8 mouse cellular contexts compared by ENCODE assay signal in genomic region chr6:137754857-137755232, GRCm38 (mm10). TPM values are rescaled to one million over a fixed set of nuclear protein-coding genes. Genes with fewer than 3 reads are reported as not detected.
A peak's percentile ranks its signal among the peaks of the same experiment; 100 is the strongest.
DNase-seq lines count a peak whose midpoint lies in the region; ATAC-seq and TF ChIP-seq lines count a peak whose summit lies in the region.

No protein-coding gene starts in this region.

- 5% methylated on average over 8 of the region's 8 CpGs for WGBS in forebrain, embryonic 11.5 days
- 3% methylated on average over 8 of the region's 8 CpGs for WGBS in limb, embryonic 13.5 days
- WGBS in small intestine, adult 2 months = under 1% methylated on average over 8 of the region's 8 CpGs

- H3K4me1 ChIP-seq in megakaryocyte, embryonic 14.5 days = peaks cover 35% of the 10 kb centered on the region
- 0 out of 2 replicates have a peak, but pooled peaks cover 5% of the 10 kb centered on the region for H3K4me1 ChIP-seq in forebrain, embryonic 11.5 days (replicated peaks; ENCODE audit: control insufficient read depth, insufficient read depth, low read length)
- H3K4me1 ChIP-seq in limb, embryonic 13.5 days = peaks cover 9% of the 10 kb centered on the region
- peaks cover 15% of the 10 kb centered on the region for H3K4me1 ChIP-seq in small intestine, adult 2 months (ENCODE audit: control insufficient read depth, insufficient read depth, insufficient read length, low read length)

- peak overlapping the region; percentile 57 for H3K4me2 ChIP-seq in forebrain, embryonic 11.5 days (ENCODE audit: low read depth, low read length, severe bottlenecking)
- H3K4me2 ChIP-seq in limb, embryonic 13.5 days (replicated peaks) = peak overlapping the region; percentile 77

- H3K27ac ChIP-seq in forebrain, embryonic 11.5 days (ENCODE audit: low read depth, low read length) = no peak overlapping the region
- H3K27ac ChIP-seq in limb, embryonic 13.5 days = no peak overlapping the region
- H3K27ac ChIP-seq in small intestine, adult 2 months (ENCODE audit: insufficient read depth, low read depth, low read length) = peak overlapping the region; percentile 55

- peak overlapping the region; percentile 97 for H3K4me3 ChIP-seq in megakaryocyte, embryonic 14.5 days (replicated peaks)
- peak overlapping the region; percentile 57 for H3K4me3 ChIP-seq in forebrain, embryonic 11.5 days (ENCODE audit: low read depth, low read length)
- peak overlapping the region; percentile 72 for H3K4me3 ChIP-seq in limb, embryonic 13.5 days
- H3K4me3 ChIP-seq in small intestine, adult 2 months (ENCODE audit: low read depth, low read length) = peak overlapping the region; percentile 71

- H3K9me3 ChIP-seq in megakaryocyte, embryonic 14.5 days = no peaks in the 10 kb centered on the region
- no peaks in the 10 kb centered on the region for H3K9me3 ChIP-seq in forebrain, embryonic 11.5 days (ENCODE audit: control insufficient read depth, low read length)
- no peaks in the 10 kb centered on the region for H3K9me3 ChIP-seq in limb, embryonic 13.5 days

- H3K27me3 ChIP-seq in megakaryocyte, embryonic 14.5 days (replicated peaks) = no peaks in the 10 kb centered on the region
- H3K27me3 ChIP-seq in forebrain, embryonic 11.5 days (ENCODE audit: control insufficient read depth, insufficient read depth, low read length) = no peaks in the 10 kb centered on the region
- H3K27me3 ChIP-seq in limb, embryonic 13.5 days = no peaks in the 10 kb centered on the region
- no peaks in the 10 kb centered on the region for H3K27me3 ChIP-seq in small intestine, adult 2 months (ENCODE audit: control insufficient read depth, insufficient read depth, low read length)

- no peak for TF ChIP-seq CTCF in small intestine, adult 2 months (IDR thresholded peaks at IDR 0.05; ENCODE audit: extremely low read depth, insufficient read length, insufficient replicate concordance, low read depth, low read length)

- peak overlapping the region; percentile 61; the same call in 1 of the 2 replicates for H3K9ac ChIP-seq in forebrain, embryonic 11.5 days (ENCODE audit: low read length)
- peak overlapping the region; percentile 74 for H3K9ac ChIP-seq in limb, embryonic 13.5 days

- no peak for ATAC-seq in megakaryocyte, adult 5-6 weeks (ENCODE audit: poor library complexity, severe bottlenecking)
- no peak for ATAC-seq in forebrain, embryonic 11.5 days (replicated peaks; ENCODE audit: low FRiP score)
- no peak for ATAC-seq in limb, embryonic 13.5 days (ENCODE audit: low FRiP score, low read depth)

- DNase-seq in forebrain, embryonic 11.5 days (ENCODE audit: low spot score) = no peak
- DNase-seq in retina, postnatal 1 day = no peak
- no peak for DNase-seq in cerebellum, adult 18-20 months
- DNase-seq in urinary bladder, postnatal 4 days (ENCODE audit: low spot score in 2 of 2) = no peak

- TF ChIP-seq POLR2A in small intestine, adult 2 months (IDR thresholded peaks at IDR 0.05; ENCODE audit: low read depth, low read length) = no peak

- H3K36me3 ChIP-seq in megakaryocyte, embryonic 14.5 days (replicated peaks; ENCODE audit: low read length) = peaks cover 32% of the 10 kb centered on the region
- peaks cover 3% of the 10 kb centered on the region; the same call in 1 of the 2 replicates for H3K36me3 ChIP-seq in forebrain, embryonic 11.5 days (ENCODE audit: control insufficient read depth, insufficient read depth, low read length)
- peaks cover 22% of the 10 kb centered on the region for H3K36me3 ChIP-seq in limb, embryonic 13.5 days
- peaks cover 6% of the 10 kb centered on the region for H3K36me3 ChIP-seq in small intestine, adult 2 months (ENCODE audit: control insufficient read depth, insufficient read depth, low read length)

RNA-seq across cellular contexts. Expression of gene Dera, which starts 0.5 kb away (rescaled TPM):
- polyA plus RNA-seq in megakaryocyte, embryonic 14.5 days (2012; ENCODE audit: insufficient read depth, low replicate concordance) = 10.2 and 41.1 TPM in 2 replicates
- 43.3 and 45.3 TPM in 2 replicates for total RNA-seq in megakaryocyte, adult 5-6 weeks (2015)
- total RNA-seq in megakaryocyte, adult 5-6 weeks (2017) = 50.6 and 53.0 TPM in 2 replicates
- 44.5 and 46.4 TPM in 2 replicates for polyA plus RNA-seq in forebrain, embryonic 11.5 days (2014; fragmentation: Nextera tagmentation; extraction: Ambion mirVana)
- polyA plus RNA-seq in limb, embryonic 13.5 days (2015; fragmentation: Nextera tagmentation; extraction: Ambion mirVana) = 49.0 and 50.9 TPM in 2 replicates
- polyA plus RNA-seq in small intestine, adult 2 months (2012; rRNA removed) = 11.8 and 23.9 TPM in 2 replicates

RNA-seq across cellular contexts. Expression of gene Strap, which starts 20.0 kb away (rescaled TPM):
- 13.1 and 27.2 TPM in 2 replicates for polyA plus RNA-seq in megakaryocyte, embryonic 14.5 days (2012; ENCODE audit: insufficient read depth, low replicate concordance)
- total RNA-seq in megakaryocyte, adult 5-6 weeks (2015) = 105 and 110 TPM in 2 replicates
- 90.4 and 90.8 TPM in 2 replicates for total RNA-seq in megakaryocyte, adult 5-6 weeks (2017)
- 235 and 245 TPM in 2 replicates for polyA plus RNA-seq in forebrain, embryonic 11.5 days (2014; fragmentation: Nextera tagmentation; extraction: Ambion mirVana)
- 174 and 185 TPM in 2 replicates for polyA plus RNA-seq in limb, embryonic 13.5 days (2015; fragmentation: Nextera tagmentation; extraction: Ambion mirVana)
- 18.0 and 33.9 TPM in 2 replicates for polyA plus RNA-seq in small intestine, adult 2 months (2012; rRNA removed)
